Mouse (Mus musculus): Measurements from ENCODE around the gene Upk3a.

Upk3a gene

DNA sequence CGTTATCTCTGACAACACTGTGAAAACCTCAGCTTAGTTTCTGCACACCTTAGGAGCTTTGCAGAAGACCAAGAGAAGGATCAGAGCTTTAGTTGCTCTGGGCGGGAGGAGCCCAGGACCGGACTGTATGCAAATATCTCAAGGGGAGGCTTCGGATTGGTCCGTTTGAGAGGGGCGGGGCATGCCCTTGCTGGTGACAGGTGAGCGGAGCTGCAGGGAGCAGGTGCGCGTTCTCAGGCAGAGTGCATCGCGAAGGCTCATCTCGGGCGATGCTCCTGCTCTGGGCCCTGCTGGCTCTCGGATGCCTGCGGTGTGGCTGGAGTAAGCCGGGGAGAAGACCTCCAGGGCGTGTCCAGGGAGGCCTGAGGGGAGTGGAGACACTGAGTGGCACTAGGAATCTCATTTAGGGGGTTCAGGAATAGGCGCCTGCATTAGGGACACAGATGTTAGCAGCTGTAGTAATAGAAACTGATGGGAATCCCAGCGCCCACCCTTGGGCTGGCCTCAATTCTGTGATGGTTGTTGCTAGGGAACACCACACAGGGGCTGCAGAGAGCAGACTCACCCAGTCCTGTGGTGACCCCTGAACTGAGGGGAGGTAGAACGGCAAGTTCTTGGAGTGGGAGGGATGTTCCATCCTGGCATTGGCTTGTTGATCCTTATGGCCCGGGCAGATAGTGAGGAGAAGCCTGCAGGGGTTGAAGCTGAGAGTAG lies at the start of gene Upk3a:
Gene Upk3a (plus strand): TSS at position 191 of the 714 bp plus-strand sequence.
- in situ Hi-C loops (cut with MboI, MseI), result no loop called here

DNA sequence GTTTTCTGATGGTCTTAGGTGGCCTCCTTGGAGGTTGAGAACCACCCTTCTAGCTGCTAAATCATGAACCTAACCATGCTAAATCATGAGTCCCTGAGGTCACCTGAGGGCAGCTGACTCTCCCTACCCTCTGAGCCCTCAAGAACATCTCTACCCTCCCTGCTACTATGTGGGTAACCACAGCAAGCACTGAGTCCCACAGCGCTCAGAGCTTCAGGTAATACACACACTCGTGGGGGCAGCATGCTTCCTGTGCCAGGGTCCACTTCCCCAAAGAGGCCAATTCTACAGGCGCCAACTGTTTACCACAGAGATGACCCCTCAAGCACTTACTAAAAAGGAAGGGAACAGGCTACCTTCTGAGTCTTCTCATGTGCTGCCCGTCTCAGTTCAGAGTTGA lies 48.4 kb upstream of the Upk3a start:
- in situ Hi-C loops (cut with MboI, MseI), result loop anchor here (25.0 kb wide), 1 partner anchor 1644 kb away; no protein-coding TSS in a partner anchor

DNA sequence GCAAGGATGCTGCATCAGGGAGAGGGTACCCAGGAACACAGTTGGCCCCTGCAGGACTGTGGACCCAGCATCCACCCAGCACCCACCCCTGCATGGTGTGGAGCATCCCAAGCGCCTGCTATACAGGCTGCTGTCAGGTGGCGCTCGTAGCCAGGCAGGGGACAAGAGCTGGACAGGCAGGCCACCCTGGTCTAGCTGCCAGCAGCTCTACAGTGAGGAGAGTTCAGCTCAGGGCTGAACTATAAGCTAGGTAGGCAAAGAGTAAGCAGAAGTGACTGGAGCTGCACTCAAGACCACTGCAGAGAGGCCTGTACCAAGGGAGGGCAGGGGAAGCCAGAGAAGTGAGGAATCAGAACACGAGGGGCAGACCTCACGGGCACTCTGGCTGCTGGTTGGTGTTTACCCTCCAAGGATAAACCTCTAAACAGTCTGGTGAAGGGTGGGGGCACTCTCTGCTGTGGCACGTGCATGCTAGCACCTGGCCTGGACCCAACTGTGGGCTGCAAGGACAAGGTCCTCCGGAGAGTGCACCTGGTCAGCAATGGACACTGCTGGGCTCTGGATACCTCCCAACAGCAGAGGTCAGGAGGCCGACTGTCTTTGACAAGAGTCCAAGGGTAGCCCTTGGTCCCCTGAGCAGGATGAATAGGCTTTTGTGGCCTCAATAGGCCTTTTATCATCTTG lies 43.9 kb upstream of the Upk3a start:
- in situ Hi-C loops (cut with MboI, MseI), result loop anchor here (25.0 kb wide), 1 partner anchor 1639 kb away; no protein-coding TSS in a partner anchor

GRCm38 (mm10) chr15:84973544-84973871 lies 43.4 kb upstream of the Upk3a start:
- in situ Hi-C loops (cut with MboI, MseI), result loop anchor here (25.0 kb wide), 1 partner anchor 1639 kb away; no protein-coding TSS in a partner anchor

DNA sequence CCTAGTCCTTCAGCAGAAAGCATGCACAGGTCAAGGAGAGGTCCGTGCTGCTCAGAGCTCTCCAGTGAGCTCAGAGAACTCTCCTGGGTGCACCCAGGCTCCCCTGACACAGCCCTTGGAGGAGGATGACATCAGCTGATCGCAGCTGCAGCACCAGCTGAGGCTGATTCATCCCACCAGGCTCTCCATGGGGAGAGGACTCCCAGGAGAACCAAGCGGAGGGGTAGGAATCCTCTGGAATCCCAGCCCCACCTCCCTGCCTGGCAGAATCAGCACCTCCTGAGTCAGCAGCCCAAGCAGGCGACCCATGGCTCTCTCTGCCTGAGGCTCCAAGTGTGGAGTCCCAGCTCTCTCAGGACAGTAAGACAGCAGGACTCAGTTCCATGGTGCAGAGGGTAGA lies 41.2 kb upstream of the Upk3a start:
- in situ Hi-C loops (cut with MboI, MseI), result no loop called here

- in situ Hi-C loops (cut with MboI, MseI), result loop anchor here (10.0 kb wide), 1 partner anchor 127 kb away; the partner anchor contains the start of gene Phf21b
Measured at GRCm38 (mm10) chr15:84981609-84982313, 35.2 kb upstream of the Upk3a start.

DNA sequence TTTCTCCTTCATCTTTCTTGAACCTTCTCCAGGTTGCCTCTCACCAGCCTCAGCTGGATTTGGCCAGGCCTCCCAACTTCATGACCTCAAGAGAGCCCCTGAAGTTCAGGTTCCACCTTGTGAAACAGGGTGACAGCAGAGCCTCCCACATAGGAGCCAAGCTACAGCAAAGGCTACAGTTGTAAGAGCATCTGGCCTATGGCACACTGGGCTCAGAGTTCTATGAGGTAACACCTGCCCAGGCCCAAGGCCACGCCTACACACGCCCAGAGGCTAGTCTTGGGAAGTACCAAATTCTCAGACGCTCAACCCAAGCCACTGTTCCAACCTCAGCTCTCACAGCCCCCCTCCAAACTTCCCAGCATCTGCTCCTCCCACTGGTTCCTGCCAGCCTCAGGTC lies 34.1 kb upstream of the Upk3a start:
- in situ Hi-C loops (cut with MboI, MseI), result loop anchor here (10.0 kb wide), 1 partner anchor 128 kb away; the partner anchor contains the start of gene Phf21b

DNA sequence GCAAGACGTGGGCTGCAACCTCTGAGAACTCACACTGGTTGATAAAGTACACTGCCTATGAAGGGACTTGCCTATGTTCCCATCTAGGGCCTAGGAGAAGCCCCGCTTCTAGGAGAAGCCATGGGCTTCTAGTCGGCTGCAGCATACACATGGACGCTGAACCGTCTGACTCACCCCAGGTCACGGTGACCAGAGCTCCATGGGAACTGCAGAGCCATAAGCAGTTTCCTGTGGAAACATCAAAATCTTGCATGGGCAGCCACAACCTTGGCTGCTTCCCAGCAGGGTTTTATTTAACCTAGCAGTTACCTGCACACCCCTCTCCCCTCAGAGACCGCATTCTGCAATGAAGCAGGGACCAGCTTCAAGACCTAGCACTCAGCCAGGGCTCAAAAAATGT lies 33.2 kb upstream of the Upk3a start:
- in situ Hi-C loops (cut with MboI, MseI), result loop anchor here (10.0 kb wide), 1 partner anchor 129 kb away; the partner anchor contains the start of gene Phf21b

GRCm38 (mm10) chr15:84985516-84986160 lies 31.3 kb upstream of the Upk3a start:
- in situ Hi-C loops (cut with MboI, MseI), result loop anchor here (5.0 to 10.0 kb wide), 2 partner anchors 63 to 131 kb away; partner anchors contain the start of genes Gm29666, Nup50 and Phf21b

- in situ Hi-C loops (cut with MboI, MseI), result loop anchor here (5.0 to 10.0 kb wide), 2 partner anchors 64 to 132 kb away; partner anchors contain the start of genes Gm29666, Nup50 and Phf21b
Measured at GRCm38 (mm10) chr15:84986171-84987019, 30.5 kb upstream of the Upk3a start.

GRCm38 (mm10) chr15:84987020-84987815 lies 29.7 kb upstream of the Upk3a start:
- in situ Hi-C loops (cut with MboI, MseI), result loop anchor here (5.0 to 10.0 kb wide), 2 partner anchors 65 to 132 kb away; partner anchors contain the start of genes Gm29666, Nup50 and Phf21b

- in situ Hi-C loops (cut with MboI, MseI), result loop anchor here (5.0 to 10.0 kb wide), 2 partner anchors 66 to 133 kb away; partner anchors contain the start of genes Gm29666, Nup50 and Phf21b
Measured at GRCm38 (mm10) chr15:84987874-84988825, 28.8 kb upstream of the Upk3a start, which contains the start of gene 5031439G07Rik. 5031439G07Rik (minus strand) TSS chr15:84988551.

DNA sequence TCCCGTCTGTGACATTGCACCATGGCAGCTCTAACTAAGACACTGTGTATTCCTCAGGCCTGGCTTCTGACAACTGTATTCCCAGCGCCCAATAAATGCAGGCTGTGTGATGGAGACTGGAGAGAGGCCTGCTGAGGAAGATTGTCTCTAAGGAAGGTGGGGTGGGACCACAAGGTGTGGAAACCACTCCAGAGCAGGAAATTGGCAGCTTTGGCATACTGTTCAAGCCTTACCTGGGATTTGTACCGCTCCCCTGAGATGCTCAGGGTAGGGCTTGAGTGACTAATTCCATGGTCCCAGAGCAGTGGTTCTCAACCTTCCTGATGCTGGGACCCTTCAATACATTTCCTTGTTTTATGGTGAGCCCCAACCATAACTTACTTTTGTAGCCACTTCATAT lies 27.8 kb upstream of the Upk3a start:
- in situ Hi-C loops (cut with MboI, MseI), result loop anchor here (5.0 to 10.0 kb wide), 2 partner anchors 67 to 134 kb away; partner anchors contain the start of genes Gm29666, Nup50 and Phf21b

GRCm38 (mm10) chr15:84989771-84990170 lies 27.2 kb upstream of the Upk3a start:
- in situ Hi-C loops (cut with MboI, MseI), result loop anchor here (5.0 to 10.0 kb wide), 2 partner anchors 67 to 135 kb away; partner anchors contain the start of genes Gm29666, Nup50 and Phf21b

DNA sequence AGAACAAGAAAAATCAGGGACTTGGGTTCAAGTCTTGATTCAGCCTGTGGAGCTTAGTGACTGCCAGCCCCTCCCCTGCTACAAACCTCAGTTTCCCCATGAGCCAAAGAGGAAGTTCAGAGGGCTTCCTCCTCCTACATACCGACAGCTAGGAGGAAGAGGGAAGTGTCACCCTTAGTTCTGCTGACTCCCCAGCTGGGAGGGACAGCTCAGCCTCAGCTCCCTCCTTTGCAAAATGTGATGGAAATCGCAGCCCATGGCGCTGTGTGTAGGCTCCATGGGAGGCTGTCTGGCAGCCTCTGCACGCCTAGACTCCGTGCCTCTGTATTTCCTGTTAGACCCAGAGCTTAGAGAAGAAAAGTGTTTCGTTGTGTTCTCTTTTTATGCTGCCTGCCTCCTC lies 22.4 kb upstream of the Upk3a start:
- in situ Hi-C loops (cut with MboI, MseI), result no loop called here

DNA sequence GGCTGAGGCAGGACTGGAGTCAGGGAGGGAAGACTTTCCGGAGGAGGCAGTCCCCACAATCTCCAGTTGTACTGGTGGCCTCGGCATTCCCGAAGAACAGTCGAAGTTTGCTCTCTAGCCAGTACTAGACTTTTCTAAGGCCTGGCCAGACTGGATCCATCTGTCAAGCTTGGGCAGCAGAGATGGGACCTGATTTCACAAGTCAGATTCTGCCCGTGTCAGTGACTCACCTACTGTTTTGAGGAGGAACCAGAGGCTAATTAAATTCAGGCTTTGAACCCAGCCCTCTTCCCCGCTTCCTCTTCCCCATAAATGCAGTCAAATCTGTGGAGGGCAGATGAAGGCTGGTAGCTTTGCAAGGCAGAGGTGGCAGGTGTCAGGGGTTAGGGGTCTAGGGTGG lies 21.9 kb upstream of the Upk3a start:
- in situ Hi-C loops (cut with MboI, MseI), result loop anchor here (5.0 kb wide), 1 partner anchor 77 kb away; no protein-coding TSS in a partner anchor

DNA sequence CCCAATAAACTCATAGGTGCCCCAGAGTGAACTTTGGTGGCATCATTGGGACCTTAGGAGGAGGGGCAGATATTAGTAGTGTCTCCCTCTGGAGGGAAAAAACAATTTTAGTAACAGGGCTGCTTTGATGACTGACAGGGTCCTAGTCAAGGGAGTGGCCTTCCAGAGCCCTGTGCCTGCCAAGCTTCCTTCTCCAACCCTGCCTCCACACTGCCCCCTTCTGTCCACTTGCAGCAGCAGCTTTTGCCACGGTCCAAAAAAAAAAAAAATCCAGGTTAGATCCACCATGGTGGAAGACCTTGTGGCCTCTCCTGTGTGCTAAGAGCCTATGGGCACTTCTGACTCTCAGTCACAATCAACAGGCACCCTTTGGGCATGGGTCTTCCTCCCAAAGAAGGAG lies 21.0 kb upstream of the Upk3a start:
- in situ Hi-C loops (cut with MboI, MseI), result loop anchor here (5.0 kb wide), 1 partner anchor 76 kb away; no protein-coding TSS in a partner anchor

Data from T-helper 1 cell (primary cell).